Mouse (Mus musculus) retina, adult 2 months (tissue): ENCODE data around the gene Zmiz1.

ENCODE experiments used
- DNase-seq: peaks from one replicate; pipeline ENCODE4 v3.0.0-alpha.2; 2012; ENCODE audit warnings: low read depth, low spot score

Zmiz1 gene

GRCm38 (mm10) chr14:25513496-25513895, 54.5 kb downstream of the Zmiz1 start:
- DNase-seq, result no peak

- no peak for DNase-seq
Observed at GRCm38 (mm10) chr14:25514943-25515512, 56.0 kb downstream of the Zmiz1 start.

- no peak for DNase-seq
Observed at GRCm38 (mm10) chr14:25515924-25516323, 56.9 kb downstream of the Zmiz1 start.

GRCm38 (mm10) chr14:25516640-25517591, 57.9 kb downstream of the Zmiz1 start:
- DNase-seq, result no peak

- no peak for DNase-seq
Observed at GRCm38 (mm10) chr14:25518645-25519044, 59.7 kb downstream of the Zmiz1 start.

GRCm38 (mm10) chr14:25519656-25520055, 60.7 kb downstream of the Zmiz1 start:
- peak; percentile 43 for DNase-seq

GRCm38 (mm10) chr14:25520589-25520988, 61.6 kb downstream of the Zmiz1 start:
- no peak for DNase-seq

GRCm38 (mm10) chr14:25520991-25521390, 62.0 kb downstream of the Zmiz1 start:
- peak; percentile 73 for DNase-seq

GRCm38 (mm10) chr14:25521500-25521899, 62.5 kb downstream of the Zmiz1 start:
- DNase-seq, result no peak

GRCm38 (mm10) chr14:25522415-25522814, 63.4 kb downstream of the Zmiz1 start:
- DNase-seq, result no peak

GRCm38 (mm10) chr14:25523230-25524110, 64.5 kb downstream of the Zmiz1 start:
- no peak for DNase-seq

GRCm38 (mm10) chr14:25524111-25524495, 65.1 kb downstream of the Zmiz1 start:
- DNase-seq, result no peak

- DNase-seq, result no peak
Observed at GRCm38 (mm10) chr14:25524884-25525283, 65.9 kb downstream of the Zmiz1 start.

- no peak for DNase-seq
Observed at GRCm38 (mm10) chr14:25525729-25526128, 66.7 kb downstream of the Zmiz1 start.

- no peak for DNase-seq
Observed at GRCm38 (mm10) chr14:25526872-25527271, 67.9 kb downstream of the Zmiz1 start.

GRCm38 (mm10) chr14:25527321-25527720, 68.3 kb downstream of the Zmiz1 start:
- DNase-seq, result no peak

- DNase-seq, result no peak
Observed at GRCm38 (mm10) chr14:25530342-25530741, 71.4 kb downstream of the Zmiz1 start.

GRCm38 (mm10) chr14:25530815-25531214, 71.8 kb downstream of the Zmiz1 start:
- no peak for DNase-seq

GRCm38 (mm10) chr14:25533010-25533409, 74.0 kb downstream of the Zmiz1 start:
- DNase-seq, result no peak

- DNase-seq, result no peak
Observed at GRCm38 (mm10) chr14:25533631-25534395, 74.8 kb downstream of the Zmiz1 start.

GRCm38 (mm10) chr14:25534396-25534769, 75.4 kb downstream of the Zmiz1 start:
- DNase-seq, result no peak
